Mouse (Mus musculus) frontal cortex, postnatal 10 days (tissue): Measurements from ENCODE around the gene Olfr448.

Source experiments
- DNase-seq, 2 experiments: peaks; one replicate each; pipeline ENCODE4 v3.0.0; 2022; ENCODE audit warnings: low spot score in 2 of 2, mixed read lengths in 1 of 2

Gene Olfr448

DNA sequence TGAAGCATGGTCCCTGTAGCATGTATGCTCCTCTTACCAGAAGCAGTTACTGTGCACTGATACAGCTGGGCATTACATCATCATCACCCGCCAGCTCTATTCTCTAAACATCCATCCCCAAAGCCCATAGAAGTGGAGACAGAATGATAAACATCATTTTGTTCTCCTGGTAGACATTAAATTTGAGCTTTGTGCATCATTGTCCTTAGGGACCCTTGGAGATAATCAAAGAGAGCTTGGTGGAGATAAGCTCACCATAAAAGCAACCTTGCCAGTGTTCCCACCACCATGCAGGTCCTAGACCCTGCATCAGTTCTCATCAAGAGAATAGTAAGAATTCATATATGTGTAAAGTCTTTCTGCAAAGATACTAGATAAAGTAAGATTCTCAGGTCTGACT is at the start of gene Olfr448:
Gene Olfr448 (plus strand): TSS at position 301 of the 400 bp plus-strand sequence.
- no peak for DNase-seq

DNA sequence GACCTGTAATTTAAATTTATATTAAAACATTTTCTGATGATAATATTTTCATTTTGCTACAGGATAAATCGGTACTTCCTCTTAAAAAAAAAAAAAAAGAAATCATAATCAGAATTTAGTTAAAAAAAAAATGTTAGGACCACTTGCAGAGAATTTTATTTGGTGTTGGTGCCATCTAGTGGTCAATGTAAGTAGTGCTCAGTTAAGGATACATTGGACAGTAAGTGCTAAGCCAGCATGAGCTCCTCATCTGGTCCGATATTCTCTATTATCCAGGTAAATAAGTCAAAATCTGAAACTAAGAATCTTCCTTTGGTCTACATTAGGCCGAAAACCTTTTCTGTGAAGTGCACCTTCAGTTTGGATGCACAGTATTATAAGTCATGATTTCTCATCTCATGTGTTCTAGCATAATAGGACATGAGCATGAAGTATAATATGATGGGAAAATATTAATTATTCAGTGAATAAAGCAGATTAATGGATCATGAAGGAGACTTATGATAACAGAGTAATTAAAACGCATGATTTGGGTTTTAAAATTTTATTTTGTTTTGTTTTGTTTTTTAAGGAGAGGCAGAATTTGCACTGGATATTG is 29.9 kb upstream of the Olfr448 start:
- peak in 1 of 2 experiments; percentile 12 for DNase-seq

- no peak for DNase-seq
Observed at GRCm38 (mm10) chr6:42869695-42870094, 20.5 kb upstream of the Olfr448 start.

DNA sequence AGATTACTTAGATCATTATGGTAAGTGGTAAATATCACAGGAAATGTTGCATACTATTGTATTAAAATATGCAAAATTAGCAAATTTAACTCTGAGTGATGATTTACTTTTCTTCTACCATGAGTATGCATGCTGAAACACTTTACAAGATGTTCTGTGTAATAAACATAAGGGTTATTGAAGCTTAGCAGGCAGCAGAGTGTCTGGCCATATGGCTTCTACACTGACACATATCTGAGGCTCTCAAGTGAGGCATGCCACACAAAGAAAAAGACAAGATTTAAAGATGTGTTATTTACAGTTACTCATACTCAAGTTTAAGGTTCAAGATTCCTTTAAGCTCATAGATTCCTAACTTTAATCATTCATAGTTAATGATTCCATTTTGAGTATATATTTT is 13.9 kb upstream of the Olfr448 start:
- no peak for DNase-seq

GRCm38 (mm10) chr6:42900345-42900744 is 10.1 kb downstream of the Olfr448 start:
- no peak for DNase-seq

DNA sequence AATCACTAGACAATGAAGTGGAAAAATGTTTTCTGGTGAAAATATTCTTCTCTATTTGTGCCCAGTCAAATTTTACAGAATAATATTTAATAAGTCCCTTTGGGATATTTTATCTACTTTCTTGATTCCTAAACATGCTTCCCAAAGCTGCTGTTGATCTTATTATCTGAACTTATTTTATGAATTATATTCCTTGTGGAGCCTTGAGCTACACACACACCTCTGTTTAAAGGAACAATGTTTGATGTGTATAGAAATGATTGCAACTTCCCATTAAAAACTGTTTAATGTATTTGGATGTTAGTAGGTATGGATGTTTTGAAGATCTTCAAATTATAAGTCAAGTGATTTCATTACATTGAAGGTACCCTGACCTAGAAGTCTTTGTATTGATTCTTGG is 18.3 kb downstream of the Olfr448 start, which contains the start of gene Olfr447:
Gene Olfr447 (plus strand): TSS at position 301 of the 400 bp plus-strand sequence.
- DNase-seq = no peak

DNA sequence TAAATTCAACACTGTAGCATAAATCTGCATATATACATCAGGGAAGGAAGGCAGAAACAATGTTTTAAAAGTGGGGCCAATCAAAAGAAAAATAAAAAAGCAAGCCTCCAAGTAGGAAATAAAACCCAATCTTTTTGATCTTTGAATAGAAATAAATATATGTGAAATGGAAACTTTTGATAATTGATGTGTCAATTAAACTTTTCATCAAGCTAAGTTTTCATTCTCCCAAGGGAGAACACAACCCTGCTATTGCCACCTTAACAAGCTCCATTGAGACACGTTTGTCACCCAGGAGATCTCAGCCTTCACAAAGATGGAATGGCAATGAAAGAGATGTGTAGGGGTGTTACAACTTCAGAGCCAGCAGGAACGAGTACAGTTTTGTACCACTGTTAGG is 30.8 kb downstream of the Olfr448 start, which contains the start of gene Olfr446:
Gene Olfr446 (plus strand): TSS at position 301 of the 400 bp plus-strand sequence.
- DNase-seq = no peak
